ENCODE assay signal across 9 mouse cellular contexts in the genomic region with DNA sequence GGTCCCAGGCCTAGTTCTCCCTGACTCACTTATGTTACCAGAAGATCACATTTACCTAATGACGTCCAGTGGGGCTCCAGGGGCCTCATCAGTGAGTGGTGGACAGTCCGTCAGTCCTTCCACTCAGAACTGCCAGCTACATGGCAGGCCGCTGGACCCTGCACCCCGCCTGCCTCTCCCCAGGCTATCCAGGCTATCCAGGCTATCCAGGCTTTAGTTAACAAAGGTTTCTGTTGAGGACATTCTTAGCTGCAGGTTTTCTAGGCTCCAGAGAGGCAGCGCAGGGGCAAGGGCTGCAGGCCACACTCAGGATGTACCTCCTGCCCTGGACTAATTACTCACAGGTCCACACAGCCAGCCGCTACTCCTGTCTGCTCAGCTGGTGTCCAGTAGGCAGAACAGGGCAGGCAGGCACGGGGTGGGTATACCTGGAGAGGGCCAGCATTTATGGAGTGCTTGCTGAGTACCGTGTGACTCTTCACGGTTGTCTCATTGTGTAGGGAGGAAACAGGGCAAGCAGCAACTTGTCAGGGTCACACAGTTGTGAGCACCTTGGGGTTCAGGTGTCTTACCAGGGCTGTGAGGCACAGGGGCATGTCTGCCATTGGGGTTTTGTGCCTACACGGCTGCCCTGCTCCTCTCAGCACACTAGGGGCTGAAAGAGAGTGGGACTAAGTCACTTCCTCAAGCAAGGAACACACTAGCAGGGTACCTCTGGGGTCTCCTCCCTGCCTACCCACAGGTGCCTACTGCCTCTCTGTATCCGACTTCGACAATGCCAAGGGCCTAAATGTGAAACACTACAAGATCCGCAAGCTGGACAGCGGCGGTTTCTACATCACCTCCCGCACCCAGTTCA. TPM values are rescaled to one million over a fixed set of nuclear protein-coding genes. Genes with fewer than 3 reads are reported as not detected.
DNase-seq lines count a peak whose midpoint lies in the region; ATAC-seq and TF ChIP-seq lines count a peak whose summit lies in the region.
"Had no signal": no experiment of that assay in that cellular context is flagged by ENCODE, and none has a peak within 500 bp of the region (broad histone marks: within the 10 kb centered on the region; RNA-seq: fewer than 3 reads in every experiment).

No protein-coding gene starts in this region.

- ATAC-seq in liver, embryonic 11.5 days (replicated peaks; ENCODE audit: low FRiP score): no peak
- peak; percentile 29 for ATAC-seq in forebrain, embryonic 14.5 days
- no peak; the same call in 1 of the 2 replicates for ATAC-seq in limb, embryonic 14.5 days (ENCODE audit: low FRiP score, low read depth)
- ATAC-seq in stomach, embryonic 15.5 days (ENCODE audit: insufficient read depth, low FRiP score, low read depth): no peak

- H3K9ac ChIP-seq in liver, embryonic 11.5 days (ENCODE audit: low read depth, low read length): 0 out of 2 replicates have a peak overlapping the region, but pooled peaks have one; percentile 22
- H3K9ac ChIP-seq in forebrain, embryonic 14.5 days (ENCODE audit: low read length): peak overlapping the region; percentile 68
- H3K9ac ChIP-seq in limb, embryonic 14.5 days (ENCODE audit: low read depth, low read length, severe bottlenecking): peak overlapping the region; percentile 44
- H3K9ac ChIP-seq in stomach, embryonic 15.5 days: no peak overlapping the region

- no peak for TF ChIP-seq POLR2A in limb, embryonic 14.5 days (IDR thresholded peaks at IDR 0.05; ENCODE audit: borderline replicate concordance, extremely low read depth, insufficient read depth, insufficient read length)

- H3K4me3 ChIP-seq in liver, embryonic 11.5 days (ENCODE audit: low read depth, low read length): no peak overlapping the region
- no peak overlapping the region for H3K4me3 ChIP-seq in forebrain, embryonic 14.5 days (ENCODE audit: low read depth, low read length)
- peak overlapping the region; percentile 10 for H3K4me3 ChIP-seq in limb, embryonic 14.5 days (replicated peaks; ENCODE audit: low read length)
- H3K4me3 ChIP-seq in stomach, embryonic 15.5 days (replicated peaks): no peak overlapping the region

- no peaks in the 10 kb centered on the region for H3K27me3 ChIP-seq in liver, embryonic 11.5 days (replicated peaks; ENCODE audit: control insufficient read depth, insufficient read depth, low read length)
- no peaks in the 10 kb centered on the region for H3K27me3 ChIP-seq in forebrain, embryonic 14.5 days (replicated peaks; ENCODE audit: control insufficient read depth, insufficient read depth, low read length)
- no peaks in the 10 kb centered on the region for H3K27me3 ChIP-seq in limb, embryonic 14.5 days (ENCODE audit: control insufficient read depth, insufficient read depth, low read length)
- no peaks in the 10 kb centered on the region for H3K27me3 ChIP-seq in stomach, embryonic 15.5 days (replicated peaks)

- no peaks in the 10 kb centered on the region for H3K9me3 ChIP-seq in liver, embryonic 11.5 days (ENCODE audit: control insufficient read depth, low read length)
- H3K9me3 ChIP-seq in forebrain, embryonic 14.5 days (replicated peaks; ENCODE audit: control insufficient read depth, low read length): no peaks in the 10 kb centered on the region
- no peaks in the 10 kb centered on the region for H3K9me3 ChIP-seq in limb, embryonic 14.5 days (ENCODE audit: control insufficient read depth, low read length)
- H3K9me3 ChIP-seq in stomach, embryonic 15.5 days: no peaks in the 10 kb centered on the region

- WGBS in liver, embryonic 11.5 days: 45% methylated on average over 16 of the region's 16 CpGs
- WGBS in forebrain, embryonic 14.5 days: 12% methylated on average over 16 of the region's 16 CpGs
- WGBS in limb, embryonic 14.5 days: 18% methylated on average over 16 of the region's 16 CpGs
- 35% methylated on average over 16 of the region's 16 CpGs for WGBS in stomach, embryonic 15.5 days

- peaks cover 32% of the 10 kb centered on the region for H3K4me1 ChIP-seq in liver, embryonic 11.5 days (replicated peaks; ENCODE audit: control insufficient read depth, insufficient read depth, low read length)
- H3K4me1 ChIP-seq in forebrain, embryonic 14.5 days (ENCODE audit: control insufficient read depth, insufficient read depth, low read length): peaks cover 47% of the 10 kb centered on the region
- peaks cover 38% of the 10 kb centered on the region for H3K4me1 ChIP-seq in limb, embryonic 14.5 days (ENCODE audit: control insufficient read depth, insufficient read depth, low read length)
- peaks cover 49% of the 10 kb centered on the region for H3K4me1 ChIP-seq in stomach, embryonic 15.5 days

- peak overlapping the region; percentile 26; the same call in 1 of the 2 replicates for H3K4me2 ChIP-seq in liver, embryonic 11.5 days
- H3K4me2 ChIP-seq in forebrain, embryonic 14.5 days (ENCODE audit: low read length): peak overlapping the region; percentile 42
- peak overlapping the region; percentile 26; the same call in 1 of the 2 replicates for H3K4me2 ChIP-seq in limb, embryonic 14.5 days (replicated peaks; ENCODE audit: low read depth, low read length, severe bottlenecking)
- H3K4me2 ChIP-seq in stomach, embryonic 15.5 days: peak overlapping the region; percentile 39

- H3K36me3 ChIP-seq in liver, embryonic 11.5 days (ENCODE audit: control insufficient read depth, insufficient read depth, low read length): peaks cover 6% of the 10 kb centered on the region
- peaks cover 77% of the 10 kb centered on the region for H3K36me3 ChIP-seq in forebrain, embryonic 14.5 days (ENCODE audit: control insufficient read depth, insufficient read depth, low read length)
- H3K36me3 ChIP-seq in limb, embryonic 14.5 days (ENCODE audit: control insufficient read depth, insufficient read depth, low read length): peaks cover 86% of the 10 kb centered on the region
- H3K36me3 ChIP-seq in stomach, embryonic 15.5 days: peaks cover 32% of the 10 kb centered on the region

- no peak for DNase-seq in liver, embryonic 11.5 days (ENCODE audit: low spot score)
- DNase-seq in liver: no peak
- no peak for DNase-seq in forebrain, embryonic 14.5 days (ENCODE audit: low spot score)
- DNase-seq in limb, embryonic 14.5 days (ENCODE audit: low spot score): no peak
- DNase-seq in urinary bladder, postnatal 25 days (ENCODE audit: low spot score): no peak
- no peak for DNase-seq in ovary, postnatal 10 days (ENCODE audit: low spot score)
- DNase-seq: kidney, adult 2 months; lung, adult 2 months had no signal

- H3K27ac ChIP-seq in liver, embryonic 11.5 days (ENCODE audit: low read depth, low read length): peak overlapping the region; percentile 59
- peak overlapping the region; percentile 99 for H3K27ac ChIP-seq in forebrain, embryonic 14.5 days (ENCODE audit: low read depth, low read length)
- peak overlapping the region; percentile 88 for H3K27ac ChIP-seq in limb, embryonic 14.5 days (replicated peaks; ENCODE audit: low read depth, low read length)
- peak overlapping the region; percentile 90 for H3K27ac ChIP-seq in stomach, embryonic 15.5 days

RNA-seq across cellular contexts. Expression of gene Src, which starts 45.9 kb away (rescaled TPM):
- 4.4 and 4.8 TPM in 2 replicates for polyA plus RNA-seq in liver, embryonic 11.5 days (2014; fragmentation: Nextera tagmentation; extraction: Ambion mirVana)
- 30.1 and 31.0 TPM in 2 replicates for polyA plus RNA-seq in forebrain, embryonic 14.5 days (2014; fragmentation: Nextera tagmentation; extraction: Ambion mirVana)
- 43.6 and 56.3 TPM in 2 replicates for polyA plus RNA-seq in limb, embryonic 14.5 days (2012; rRNA removed)
- 15.9 and 17.2 TPM in 2 replicates for polyA plus RNA-seq in limb, embryonic 14.5 days (2014; fragmentation: Nextera tagmentation; extraction: Ambion mirVana)
- 18.2 and 18.4 TPM in 2 replicates for polyA plus RNA-seq in stomach, embryonic 15.5 days (2015; fragmentation: Nextera tagmentation; extraction: Ambion mirVana)
